Mouse (Mus musculus): ENCODE measurements around the gene 4930452B06Rik.

DNA sequence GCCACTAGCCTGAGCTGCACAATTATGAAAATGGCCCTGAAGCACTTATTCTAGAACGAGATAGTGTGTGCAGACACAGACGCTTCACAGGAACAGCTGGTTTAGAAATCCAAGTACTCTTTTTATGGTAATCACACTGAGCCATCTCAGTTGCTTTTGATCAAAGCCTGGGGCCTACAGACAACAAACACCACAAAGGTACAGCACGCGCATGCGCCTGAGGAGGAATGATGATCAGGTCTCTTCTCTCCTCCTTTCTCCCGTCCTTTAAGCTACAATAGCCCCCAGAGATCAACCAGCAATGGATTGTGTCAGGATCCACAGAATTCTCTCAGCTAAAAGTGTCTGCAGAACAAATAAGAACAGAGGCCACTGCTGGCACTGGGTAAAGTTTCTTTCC, 33.8 kb downstream of the 4930452B06Rik start:
- TF ChIP-seq MYOD1 (IDR thresholded peaks at IDR 0.05; ENCODE audit: control insufficient read depth, insufficient read length, low read depth) (no peak), CTCF (IDR thresholded peaks at IDR 0.05; ENCODE audit: control insufficient read depth, insufficient read depth, insufficient read length) (no peak), MAX (IDR thresholded peaks at IDR 0.05) (no peak), FOSL1 (IDR thresholded peaks at IDR 0.05; ENCODE audit: insufficient read depth, low read length, poor library complexity, severe bottlenecking) (no peak), USF1 (IDR thresholded peaks at IDR 0.05; ENCODE audit: low read depth) (no peak)
